Mouse (Mus musculus) lung, postnatal 0 days (tissue): ENCODE measurements around the gene Sel1l.

Experiments
- CTCF ChIP-seq: IDR thresholded peaks from 2 replicates; pipeline ENCODE4 v1.5.1; 2016; ENCODE audit warnings: antibody characterized with exemption, mild to moderate bottlenecking
- EP300 ChIP-seq: IDR thresholded peaks from 2 replicates; pipeline ENCODE4 v1.6.1; 2016; ENCODE audit warnings: antibody characterized with exemption, mild to moderate bottlenecking, control low read depth

DNA sequence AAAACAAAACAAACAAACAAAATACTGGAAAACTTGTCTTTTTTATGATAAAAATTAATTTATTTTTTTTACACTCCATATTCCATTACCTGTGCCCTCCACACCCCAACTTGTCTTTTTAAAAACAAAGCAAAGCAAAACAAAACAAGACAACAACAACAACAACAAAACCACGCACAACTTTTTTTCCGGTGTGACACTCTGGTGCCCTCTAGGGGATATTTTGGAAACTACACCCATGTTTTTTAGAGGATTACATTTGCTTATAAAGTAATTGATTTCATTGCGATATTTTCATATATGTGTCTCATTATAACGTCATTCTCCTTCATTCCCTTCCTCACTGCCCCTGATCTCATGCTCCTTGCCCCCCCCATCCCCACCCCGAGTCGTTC lies 49.6 kb downstream of the Sel1l start:
- TF ChIP-seq CTCF (peak; percentile 83), EP300 (no peak)
